Mouse (Mus musculus) E14TG2a.4 (cell line): ENCODE results near the gene Ttc39b.

Source experiments
- H3K27me3 ChIP-seq: 2 replicates; pipeline ENCODE4 v1.6.1; 2014; ENCODE audit warnings: low read length, control low read depth; ENCODE audit not compliant: insufficient read depth
- H3K36me3 ChIP-seq: 2 replicates; pipeline ENCODE4 v1.6.1; 2014; ENCODE audit warnings: low read length, control low read depth; ENCODE audit not compliant: insufficient read depth
- H3K4me1 ChIP-seq: replicated peaks from 2 replicates; pipeline ENCODE4 v1.6.1; 2014; ENCODE audit warnings: low read depth, low read length, control low read depth
- H3K4me3 ChIP-seq: replicated peaks from 2 replicates; pipeline ENCODE4 v1.5.1; 2014; ENCODE audit warnings: mild to moderate bottlenecking, low read length
- H3K9me3 ChIP-seq: 2 replicates; pipeline ENCODE4 v1.6.1; 2014; ENCODE audit warnings: low read length, control low read depth
- CTCF ChIP-seq: conservative IDR thresholded peaks from 2 replicates; pipeline ENCODE4 v1.5.1; 2014; ENCODE audit warnings: low read length
- NANOG ChIP-seq: IDR thresholded peaks from 2 replicates; pipeline ENCODE4 v1.6.1; 2014; ENCODE audit warnings: borderline replicate concordance, low read length, mixed read lengths
- POU5F1 ChIP-seq: IDR thresholded peaks from 2 replicates; pipeline ENCODE4 v1.6.1; 2014; ENCODE audit warnings: low read length, borderline replicate concordance

Gene Ttc39b

DNA sequence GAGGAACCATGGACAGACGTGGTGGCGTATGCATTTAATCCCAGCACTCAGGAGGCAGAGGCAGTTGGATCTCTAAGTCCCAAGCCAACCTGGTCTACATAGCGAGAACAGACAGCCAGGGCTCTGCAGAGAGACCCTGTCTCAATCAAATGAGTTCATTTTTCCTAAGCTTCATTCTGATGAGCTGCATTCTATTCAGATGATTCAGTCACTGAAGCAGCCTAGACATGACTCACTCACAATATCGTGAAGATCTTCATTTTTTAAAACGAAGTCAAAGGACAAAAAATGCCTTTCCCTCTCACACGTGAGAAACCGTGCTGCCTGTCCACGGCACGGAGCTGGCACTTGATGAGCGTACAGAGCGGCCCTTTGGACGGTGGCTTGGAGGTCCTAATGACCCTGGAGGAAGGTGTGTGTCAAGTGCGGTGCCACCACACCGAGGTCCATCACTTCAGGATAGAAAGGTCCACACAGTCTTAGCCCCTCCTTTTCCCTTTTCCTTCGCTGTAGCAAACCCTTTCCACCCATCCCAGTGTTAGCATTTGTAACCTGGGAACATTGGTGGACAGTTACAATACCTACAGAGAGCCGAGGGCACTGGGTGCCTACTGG is 21.8 kb downstream of the Ttc39b start:
- TF ChIP-seq CTCF (no peak), POU5F1 (no peak), NANOG (no peak)
- peaks cover 35% of the 10 kb centered on the region for H3K36me3 ChIP-seq
- peaks cover 85% of the 10 kb centered on the region for H3K4me1 ChIP-seq
- no peaks in the 10 kb centered on the region; the same call in 1 of the 2 replicates for H3K9me3 ChIP-seq
- no peaks in the 10 kb centered on the region for H3K27me3 ChIP-seq
- peak overlapping the region; percentile 52 for H3K4me3 ChIP-seq

DNA sequence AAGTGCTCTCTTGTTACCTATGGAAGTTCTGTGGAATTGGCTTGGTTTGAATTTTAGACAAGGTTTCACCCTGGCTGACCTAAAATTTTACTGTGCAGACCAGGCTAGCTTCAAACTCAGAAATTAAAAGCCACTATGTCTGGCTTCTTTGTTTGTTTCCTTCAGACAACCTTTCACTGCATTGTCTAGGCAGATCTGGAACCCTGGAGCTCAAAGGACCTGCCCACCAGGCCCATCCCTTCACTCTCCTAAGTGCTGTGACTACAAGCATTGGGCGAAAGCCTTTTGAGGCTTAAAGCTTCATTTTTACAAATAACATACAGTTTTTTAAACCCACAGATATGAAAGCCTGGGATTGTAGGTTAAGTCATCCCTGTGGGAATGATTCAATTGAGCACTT is 22.3 kb downstream of the Ttc39b start:
- peaks cover 84% of the 10 kb centered on the region for H3K4me1 ChIP-seq
- peaks cover 40% of the 10 kb centered on the region for H3K36me3 ChIP-seq
- no peaks in the 10 kb centered on the region; the same call in 1 of the 2 replicates for H3K9me3 ChIP-seq
- H3K4me3 ChIP-seq, result peak overlapping the region; percentile 52
- no peaks in the 10 kb centered on the region for H3K27me3 ChIP-seq
- no peak for TF ChIP-seq POU5F1

DNA sequence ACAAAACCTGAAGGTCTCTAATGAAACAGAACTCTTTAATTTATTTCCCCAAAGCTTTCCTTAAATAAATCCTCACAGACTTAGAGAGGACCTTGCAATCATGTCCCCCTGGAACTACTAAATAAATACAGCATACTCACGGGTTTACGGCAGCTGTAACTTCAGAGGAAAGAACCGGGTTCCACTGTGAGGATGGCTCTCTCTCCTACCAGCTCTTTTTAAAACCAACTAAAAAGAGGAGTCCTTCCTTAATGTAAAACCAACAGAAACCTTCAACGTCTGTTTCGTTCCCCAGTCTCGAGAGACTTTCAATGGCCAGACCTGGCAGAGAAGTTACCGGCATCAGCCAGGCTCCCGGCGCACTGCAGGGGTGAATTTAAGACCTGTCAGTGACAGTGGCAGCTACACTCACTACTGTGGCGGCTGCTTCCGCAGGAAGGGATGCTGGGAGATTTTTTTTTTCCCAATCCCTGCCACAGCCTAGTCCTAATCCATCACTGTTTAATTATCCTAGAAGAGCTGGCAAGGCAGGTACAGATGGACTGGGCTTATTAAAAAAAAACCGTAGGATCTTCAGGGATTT is 39.2 kb downstream of the Ttc39b start:
- H3K9me3 ChIP-seq, result no peaks in the 10 kb centered on the region
- TF ChIP-seq CTCF (no peak), NANOG (no peak), POU5F1 (no peak)
- H3K27me3 ChIP-seq, result no peaks in the 10 kb centered on the region
- H3K36me3 ChIP-seq, result peaks cover 40% of the 10 kb centered on the region
- peaks cover 70% of the 10 kb centered on the region for H3K4me1 ChIP-seq
- H3K4me3 ChIP-seq, result peak overlapping the region; percentile 60

DNA sequence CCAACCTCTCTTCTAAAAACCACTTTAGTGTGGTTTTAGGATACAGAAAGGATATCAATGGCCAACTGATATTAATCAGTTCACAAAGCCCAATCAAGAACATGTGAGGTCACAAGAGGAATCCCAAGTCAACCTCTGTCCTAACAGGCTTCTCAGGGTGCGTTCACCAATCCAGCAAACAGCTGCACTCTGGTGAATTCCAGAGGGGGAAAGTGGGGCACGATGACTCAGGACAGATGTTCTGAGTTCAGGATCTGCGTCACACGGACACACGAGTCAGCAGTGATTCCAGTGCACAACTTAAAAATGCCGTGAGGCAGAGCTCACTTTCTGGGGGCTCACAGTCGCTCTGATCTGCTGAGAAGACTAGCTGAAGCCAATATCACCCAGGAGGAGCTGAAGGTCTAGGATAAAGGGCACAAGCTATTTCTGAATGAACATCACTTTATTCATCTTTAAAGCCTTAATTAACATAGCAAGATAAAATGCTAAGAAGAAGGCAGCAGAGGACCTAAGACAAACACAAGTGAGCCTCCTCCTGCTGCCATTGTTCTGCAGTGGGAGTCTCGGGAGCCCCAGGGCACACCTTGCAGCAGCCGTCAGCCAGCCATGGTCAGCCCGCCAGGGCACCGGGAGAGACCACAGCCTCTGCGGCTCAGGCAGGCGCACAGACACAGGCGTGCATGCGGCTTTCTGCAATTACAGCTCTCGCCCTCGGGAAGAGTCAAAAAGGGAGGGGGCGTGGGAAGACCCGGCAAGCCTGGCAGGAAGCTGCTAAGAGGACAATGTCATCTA is 39.9 kb downstream of the Ttc39b start:
- no peaks in the 10 kb centered on the region for H3K9me3 ChIP-seq
- no peaks in the 10 kb centered on the region for H3K27me3 ChIP-seq
- H3K36me3 ChIP-seq, result peaks cover 45% of the 10 kb centered on the region
- peaks cover 76% of the 10 kb centered on the region for H3K4me1 ChIP-seq
- H3K4me3 ChIP-seq, result peak overlapping the region; percentile 60
- TF ChIP-seq POU5F1 (no peak), CTCF (no peak), NANOG (no peak)

DNA sequence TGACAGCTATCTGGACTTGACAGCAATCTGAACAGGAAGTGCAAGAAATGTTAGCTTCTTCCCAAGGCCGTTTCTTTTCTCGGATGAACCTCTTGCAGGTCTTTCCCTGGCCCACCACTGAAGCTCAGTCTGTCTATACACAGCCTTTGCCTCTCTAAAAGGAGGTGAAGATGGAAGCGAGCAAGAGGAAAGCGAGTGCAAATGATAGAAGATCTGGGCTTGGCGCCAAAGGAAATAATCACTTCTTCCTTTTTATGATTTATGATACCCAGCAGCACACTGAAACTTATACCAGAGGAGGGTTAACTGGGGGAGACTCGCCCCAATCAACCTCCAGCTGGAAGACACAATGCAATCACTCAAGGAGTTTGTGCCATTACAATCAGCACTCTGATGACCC is 41.6 kb downstream of the Ttc39b start:
- H3K9me3 ChIP-seq, result no peaks in the 10 kb centered on the region
- TF ChIP-seq CTCF (no peak), NANOG (no peak), POU5F1 (no peak)
- peaks cover 81% of the 10 kb centered on the region for H3K4me1 ChIP-seq
- no peak overlapping the region for H3K4me3 ChIP-seq
- peaks cover 50% of the 10 kb centered on the region for H3K36me3 ChIP-seq
- no peaks in the 10 kb centered on the region for H3K27me3 ChIP-seq

DNA sequence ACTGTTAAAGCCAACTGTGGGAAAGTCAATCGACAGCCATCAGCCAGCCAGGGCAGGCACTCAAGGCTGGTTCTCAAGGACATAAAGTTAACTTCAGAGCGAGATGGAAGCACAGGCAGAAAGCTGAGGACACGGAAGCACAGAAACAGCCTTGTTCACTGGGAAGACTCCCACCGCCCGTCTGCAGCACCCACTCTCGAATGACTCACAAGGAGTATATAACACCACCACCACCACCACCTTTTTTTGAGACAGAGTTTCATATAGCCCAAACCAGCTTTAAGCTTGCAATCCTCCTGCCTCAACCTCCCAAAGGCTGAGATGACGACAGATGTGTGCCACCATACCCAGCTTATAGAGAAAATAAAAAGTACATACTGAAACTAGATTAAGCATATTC is 44.8 kb downstream of the Ttc39b start:
- H3K4me3 ChIP-seq, result no peak overlapping the region
- TF ChIP-seq POU5F1 (no peak), NANOG (no peak), CTCF (no peak)
- peaks cover 72% of the 10 kb centered on the region for H3K4me1 ChIP-seq
- no peaks in the 10 kb centered on the region for H3K9me3 ChIP-seq
- H3K27me3 ChIP-seq, result no peaks in the 10 kb centered on the region
- peaks cover 52% of the 10 kb centered on the region for H3K36me3 ChIP-seq

DNA sequence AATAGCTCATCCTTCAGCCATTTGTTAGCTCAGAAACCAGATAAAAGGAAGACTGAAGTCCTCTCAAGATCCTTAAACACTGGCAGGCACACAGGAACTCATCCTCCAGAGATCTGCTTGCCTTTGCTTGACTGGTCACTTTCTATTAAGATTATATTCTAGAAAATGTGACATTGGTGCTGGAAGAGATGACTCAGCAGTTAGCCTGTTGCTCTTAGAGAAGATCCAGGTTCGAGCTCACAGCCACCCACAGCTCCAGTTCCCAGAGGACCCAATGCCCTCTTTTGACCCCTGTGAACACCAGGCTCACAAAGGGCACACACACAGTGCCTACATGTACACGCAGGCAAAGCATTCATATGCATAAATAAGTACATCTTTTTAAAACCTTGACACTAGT is 49.8 kb downstream of the Ttc39b start:
- no peak overlapping the region for H3K4me3 ChIP-seq
- H3K27me3 ChIP-seq, result no peaks in the 10 kb centered on the region
- H3K4me1 ChIP-seq, result peaks cover 50% of the 10 kb centered on the region
- TF ChIP-seq NANOG, result no peak
- TF ChIP-seq CTCF, result no peak
- no peak for TF ChIP-seq POU5F1
- H3K36me3 ChIP-seq, result peaks cover 37% of the 10 kb centered on the region
- H3K9me3 ChIP-seq, result no peaks in the 10 kb centered on the region

DNA sequence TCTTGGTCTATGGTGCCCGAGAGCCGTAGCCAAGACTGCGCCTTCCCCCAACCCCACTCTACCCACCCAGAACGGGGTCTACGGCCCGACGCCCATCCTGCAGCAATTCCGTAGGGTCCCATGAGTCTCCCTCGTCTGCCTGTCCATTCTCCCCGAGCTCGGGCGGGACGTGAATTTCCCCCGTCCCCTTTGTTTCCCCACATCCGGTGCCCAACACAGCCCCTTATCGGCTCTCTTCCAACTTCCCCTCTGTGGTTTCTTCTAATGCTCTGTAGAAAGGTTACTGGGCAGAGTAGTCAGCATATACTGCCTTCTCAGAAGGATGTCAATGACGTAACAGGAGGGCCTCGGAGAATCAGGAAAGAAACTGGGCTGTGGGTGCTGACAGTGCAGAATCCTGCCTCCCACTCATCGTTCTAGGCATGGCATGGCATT is 50.4 kb downstream of the Ttc39b start:
- H3K4me1 ChIP-seq, result peaks cover 48% of the 10 kb centered on the region
- TF ChIP-seq POU5F1 (no peak), NANOG (no peak), CTCF (no peak)
- H3K4me3 ChIP-seq, result peak overlapping the region; percentile 37; the same call in 1 of the 2 replicates
- H3K9me3 ChIP-seq, result no peaks in the 10 kb centered on the region
- H3K36me3 ChIP-seq, result peaks cover 37% of the 10 kb centered on the region
- no peaks in the 10 kb centered on the region for H3K27me3 ChIP-seq
